Mouse (Mus musculus) right cerebral cortex, postnatal 4 days (tissue): ENCODE results near the gene Ncam1.

ENCODE experiments used
- DNase-seq: peaks from one replicate; pipeline ENCODE4 v3.0.0-alpha.2; 2022

Gene Ncam1

GRCm38 (mm10) chr9:49672646-49673199 lies 126.0 kb downstream of the Ncam1 start:
- no peak for DNase-seq

GRCm38 (mm10) chr9:49667066-49667465 lies 131.7 kb downstream of the Ncam1 start:
- no peak for DNase-seq

DNA sequence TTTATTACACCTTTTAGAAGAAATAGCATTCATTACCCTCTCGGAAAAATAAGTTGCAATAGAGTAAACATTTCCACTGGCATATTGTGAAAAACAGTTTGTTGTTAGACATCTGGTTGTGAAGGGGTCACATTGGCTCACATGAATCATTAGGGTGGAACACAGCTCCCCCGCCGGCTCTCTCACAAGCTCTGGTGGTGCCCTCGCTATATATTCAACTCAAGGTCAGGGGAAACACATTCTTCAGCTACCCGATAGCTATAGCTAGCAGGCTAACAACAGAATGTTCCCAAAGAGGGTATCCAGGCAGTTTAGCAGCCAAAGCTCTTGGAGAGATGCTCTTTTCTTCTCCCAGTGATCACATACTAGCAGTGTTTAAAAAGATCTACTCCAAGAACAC lies 133.4 kb downstream of the Ncam1 start:
- no peak for DNase-seq

- DNase-seq = no peak
These were observed 134.8 kb downstream of the Ncam1 start for GRCm38 (mm10) chr9:49663927-49664320.

DNA sequence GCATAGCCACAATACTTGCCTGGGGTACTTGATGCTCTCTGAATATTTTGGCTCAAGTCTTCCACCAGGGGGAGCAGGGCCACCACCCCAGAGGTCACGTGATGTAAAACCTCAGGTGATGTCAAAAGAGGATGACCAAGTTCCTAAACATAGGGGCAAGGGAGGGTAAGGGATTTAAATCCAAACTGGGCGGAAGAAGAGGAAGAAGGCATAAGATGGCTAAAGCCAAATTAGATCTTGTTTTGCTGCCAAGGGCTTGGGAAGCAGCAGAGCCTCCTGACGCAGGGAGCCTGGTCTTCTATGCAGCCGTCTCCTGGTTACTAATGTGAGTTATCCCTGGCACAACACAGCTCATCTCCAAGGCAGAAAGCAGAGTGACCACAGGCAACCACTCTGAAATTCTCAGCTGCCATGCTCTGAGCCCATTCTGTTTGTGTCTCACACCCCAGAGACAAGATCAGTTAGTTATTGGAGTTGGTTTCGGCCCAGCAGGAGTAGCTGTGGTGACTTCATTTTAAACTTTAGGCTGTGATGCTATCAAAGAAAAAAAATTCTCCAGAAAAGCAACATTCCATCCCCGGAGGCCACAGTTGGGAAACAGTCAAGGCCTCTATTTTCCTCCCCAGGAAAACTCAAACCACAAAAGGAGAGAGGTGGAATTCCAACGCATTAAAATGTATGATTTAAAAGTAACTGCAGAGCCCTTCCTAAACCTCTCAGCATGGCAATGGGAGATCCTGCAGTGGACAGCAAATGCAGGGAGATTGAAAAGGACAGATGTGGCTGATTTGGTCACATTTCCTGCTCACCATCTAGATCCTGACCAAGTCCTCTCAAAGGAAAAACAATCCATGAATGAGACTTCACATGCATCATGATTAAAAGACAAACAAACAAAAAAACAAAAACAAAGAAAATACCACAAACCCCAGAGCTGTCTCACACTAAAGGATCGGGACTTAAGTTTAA lies 135.5 kb downstream of the Ncam1 start:
- no peak for DNase-seq

DNA sequence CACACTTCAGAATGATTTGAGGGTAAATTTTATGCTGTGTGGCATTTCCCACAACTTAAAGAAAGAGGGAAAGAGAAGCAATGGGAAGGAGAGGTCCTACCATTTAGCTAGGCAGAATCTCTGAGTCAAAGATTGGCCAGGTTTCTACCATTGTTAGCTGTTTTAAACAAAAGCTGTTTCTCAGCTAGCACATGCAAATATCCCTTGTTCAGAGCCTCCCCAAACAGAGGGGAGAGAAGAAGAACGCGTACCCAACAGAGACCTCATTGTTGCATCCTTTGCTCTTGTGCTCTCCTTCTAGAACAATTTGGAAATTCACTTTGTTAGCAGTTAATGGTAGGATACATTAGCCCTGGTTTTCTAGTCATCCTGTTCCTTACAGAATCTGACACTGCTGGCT lies 137.2 kb downstream of the Ncam1 start:
- DNase-seq = no peak

- DNase-seq = peak; percentile 32
These were observed 140.3 kb downstream of the Ncam1 start for GRCm38 (mm10) chr9:49658381-49658856.

GRCm38 (mm10) chr9:49654470-49654869 lies 144.3 kb downstream of the Ncam1 start:
- no peak for DNase-seq

DNA sequence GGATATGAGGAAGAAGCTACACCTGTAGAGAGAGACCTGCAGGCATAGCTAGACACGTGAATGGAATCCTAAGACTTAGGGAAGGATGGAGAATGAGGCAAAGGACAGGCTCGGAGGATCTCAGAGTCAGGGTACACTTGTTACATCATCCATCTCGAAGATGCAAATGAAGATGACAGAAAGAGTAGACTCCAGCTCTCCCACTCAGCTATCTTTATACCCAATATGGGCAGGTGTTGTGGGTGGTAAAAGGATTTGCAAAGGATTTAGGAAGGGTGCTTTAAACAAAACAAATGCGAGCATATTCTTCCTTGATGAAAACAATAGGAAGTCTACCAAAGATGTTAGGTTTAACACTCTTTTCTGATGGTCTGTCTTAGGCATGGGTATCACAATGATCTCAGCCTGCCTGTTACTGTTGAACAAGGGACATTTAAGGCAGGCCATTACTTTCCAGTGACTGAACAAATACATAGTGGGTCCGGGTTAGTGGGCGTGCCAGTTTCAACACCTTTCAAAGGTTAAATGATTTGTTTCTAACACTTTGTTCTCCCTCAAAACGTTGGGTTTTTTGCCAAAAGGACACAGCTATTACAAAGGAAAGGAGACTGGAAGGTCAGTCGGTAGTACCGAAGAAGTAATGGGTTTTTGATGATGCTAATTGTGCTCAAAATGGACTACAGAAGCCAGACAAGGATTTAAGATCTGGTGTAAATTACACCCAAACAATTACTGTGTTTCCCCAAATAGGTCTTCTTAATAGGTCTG lies 145.1 kb downstream of the Ncam1 start:
- no peak for DNase-seq

- no peak for DNase-seq
These were observed 154.4 kb downstream of the Ncam1 start for GRCm38 (mm10) chr9:49644296-49644695.

- DNase-seq = no peak
These were observed 158.0 kb downstream of the Ncam1 start for GRCm38 (mm10) chr9:49640764-49641163.

GRCm38 (mm10) chr9:49640142-49640541 lies 158.6 kb downstream of the Ncam1 start:
- DNase-seq = no peak

DNA sequence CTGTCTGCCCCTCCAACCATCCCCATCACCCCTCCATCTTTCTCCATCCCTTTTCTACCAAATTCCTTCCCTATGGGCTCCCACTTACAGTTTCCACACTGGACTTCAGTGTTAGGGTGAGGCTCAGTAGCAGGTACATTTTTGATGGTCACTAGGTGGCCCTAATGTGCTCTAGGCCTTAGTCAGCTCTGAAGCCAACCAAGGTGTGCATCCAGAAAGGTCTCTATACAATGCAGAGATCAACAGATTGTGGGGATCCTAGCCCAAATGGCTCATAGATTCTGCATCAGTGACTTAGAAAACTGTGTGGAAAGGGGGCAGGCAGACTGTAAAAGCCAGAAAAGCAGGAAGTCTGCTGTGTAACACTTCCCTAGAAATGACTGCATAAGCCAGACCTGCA lies 160.8 kb downstream of the Ncam1 start:
- no peak for DNase-seq

DNA sequence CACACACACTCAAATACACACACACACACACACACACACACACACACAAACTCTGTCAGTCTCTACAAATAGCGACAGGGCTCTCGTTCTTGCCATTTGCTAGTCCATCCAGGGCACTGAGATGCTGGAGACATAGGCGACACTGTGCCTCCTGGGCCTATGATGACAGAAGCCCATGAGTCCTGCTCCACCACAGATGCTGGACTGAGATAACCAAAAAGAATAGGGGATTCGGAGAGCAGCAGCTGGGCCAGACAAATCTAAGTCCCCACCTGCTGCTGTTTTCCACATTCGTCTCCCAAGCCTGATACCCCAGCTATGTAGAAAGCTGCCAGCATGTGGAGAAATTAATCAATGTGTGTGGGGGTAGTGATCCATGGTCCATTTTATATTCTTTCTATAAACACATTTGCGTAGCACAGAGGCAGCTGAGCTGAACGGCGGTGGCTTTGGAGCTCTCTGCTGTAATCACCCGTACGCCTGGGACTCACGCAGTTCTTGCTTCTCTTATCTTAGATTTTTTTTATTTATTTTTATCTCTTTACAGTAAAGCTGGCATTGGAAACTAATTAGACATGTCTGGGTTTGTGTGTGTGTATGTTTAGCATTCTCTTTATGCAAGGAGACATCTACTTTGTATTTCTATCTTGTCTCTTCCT lies 162.9 kb downstream of the Ncam1 start:
- DNase-seq = no peak

DNA sequence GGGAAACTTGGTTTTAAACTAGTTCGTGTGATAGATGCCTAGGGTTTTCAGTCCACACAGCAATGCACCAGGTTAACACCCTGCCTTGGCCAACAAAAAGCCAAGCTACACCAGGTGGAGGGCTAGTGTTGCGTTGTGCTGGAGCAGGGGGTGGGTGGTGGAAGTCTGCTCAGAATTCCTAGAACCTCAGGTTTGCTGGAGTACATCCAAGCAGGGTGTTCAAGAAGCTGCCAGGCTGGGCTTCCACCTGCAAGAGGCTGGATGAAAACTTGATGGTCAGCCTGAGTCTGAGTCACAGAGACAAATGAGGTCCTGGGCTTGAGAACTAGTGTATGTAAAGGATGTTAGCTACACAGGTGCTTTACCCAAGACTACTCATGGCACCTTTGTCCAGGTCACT lies 166.1 kb downstream of the Ncam1 start:
- no peak for DNase-seq

DNA sequence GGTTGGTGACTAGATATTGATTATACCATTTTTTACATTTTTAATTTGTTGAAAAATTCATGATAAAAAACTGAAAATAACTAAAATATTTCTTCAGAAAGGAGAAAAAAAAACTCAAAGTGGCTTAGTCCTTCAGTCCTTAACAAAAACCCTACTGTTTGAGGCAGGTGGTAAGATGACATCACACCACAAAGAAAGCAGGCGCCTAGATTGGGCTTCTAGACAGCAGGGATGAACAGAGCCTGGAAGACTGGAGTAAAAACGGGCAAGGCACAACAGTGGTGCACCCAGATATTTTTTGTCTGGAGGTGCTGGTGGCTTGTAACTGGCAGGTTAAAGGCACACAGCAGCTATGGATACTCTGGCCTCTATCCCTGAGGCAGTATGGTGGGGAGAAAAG lies 168.4 kb downstream of the Ncam1 start:
- no peak for DNase-seq

DNA sequence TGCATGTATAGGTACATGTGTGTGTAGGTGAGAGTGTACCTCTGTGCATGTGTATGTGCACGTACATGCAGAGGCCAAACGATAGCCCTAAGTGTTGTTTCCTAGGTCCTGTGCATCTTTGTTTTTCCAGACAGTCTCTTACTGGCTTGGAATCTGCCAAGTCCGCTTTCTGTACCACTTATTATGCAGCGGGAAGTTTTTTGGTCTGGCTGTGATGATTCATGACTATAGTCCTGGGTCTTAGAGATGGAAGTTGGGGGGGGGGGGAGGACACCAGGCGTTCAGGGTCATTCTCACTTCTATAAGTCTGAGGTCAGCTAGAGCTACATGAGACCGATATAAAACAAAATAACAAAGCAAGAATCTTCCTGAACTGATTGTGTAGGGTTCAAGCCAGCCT lies 173.8 kb downstream of the Ncam1 start:
- no peak for DNase-seq

DNA sequence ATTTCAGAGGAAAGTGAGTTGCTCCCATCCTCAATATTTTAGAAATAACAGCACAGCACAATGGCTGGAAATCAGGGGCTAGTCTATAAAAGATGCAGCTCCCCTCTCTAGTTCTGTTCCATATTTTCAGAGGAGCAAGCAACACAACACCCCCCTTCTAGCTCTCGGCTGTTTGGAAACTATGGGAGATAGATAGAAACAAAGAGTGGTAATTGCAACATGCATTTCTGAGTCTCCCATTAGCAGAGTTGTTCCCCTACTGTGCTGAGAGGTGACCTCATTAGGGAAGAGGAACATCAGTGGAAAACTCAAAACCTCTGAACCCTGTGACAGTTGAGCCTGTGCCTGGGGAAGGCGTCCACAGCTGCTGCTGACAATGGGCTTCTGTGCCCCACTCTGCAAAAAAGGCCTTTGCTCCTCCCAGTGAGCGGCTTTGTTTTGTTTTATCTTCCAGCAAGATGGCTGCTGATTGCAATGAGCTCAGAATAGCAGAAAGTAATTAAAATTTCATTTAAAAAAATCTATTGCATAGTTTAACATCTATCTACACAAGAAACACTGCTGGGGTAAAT lies 174.7 kb downstream of the Ncam1 start:
- no peak for DNase-seq

DNA sequence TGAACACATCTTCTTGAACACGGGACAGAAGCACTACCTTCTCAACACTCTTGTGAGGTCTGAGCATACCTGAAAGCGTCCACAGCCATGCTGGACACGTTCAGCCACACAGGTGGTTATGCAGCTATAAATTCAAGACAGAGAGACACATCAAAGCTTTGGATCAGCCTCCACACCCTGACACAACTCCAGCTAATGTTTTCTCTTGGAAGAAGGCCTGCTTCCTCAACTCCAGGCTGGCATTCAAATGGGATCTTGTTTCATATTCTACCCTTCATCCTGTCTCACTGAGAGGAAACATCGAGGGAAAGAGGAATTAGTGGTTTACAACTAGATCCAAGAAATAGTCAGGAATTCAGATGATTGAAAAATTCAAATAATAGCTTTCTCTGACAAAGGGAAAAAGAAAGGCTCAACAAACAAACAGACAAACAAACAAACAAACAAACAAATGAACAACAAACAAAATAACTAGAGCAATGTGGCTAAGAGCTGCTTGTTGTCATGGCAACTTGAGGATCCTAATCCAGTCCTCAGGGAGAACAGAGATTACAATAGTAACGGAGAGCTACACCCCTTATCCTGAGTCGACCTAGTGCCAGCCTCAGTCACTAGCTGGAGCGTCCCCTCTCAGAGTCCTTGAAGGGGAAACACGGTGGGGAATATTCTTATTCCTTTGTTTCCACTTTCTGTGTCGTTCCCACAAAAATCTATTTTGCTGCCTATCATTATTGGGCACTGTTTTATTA lies 175.6 kb downstream of the Ncam1 start:
- DNase-seq = no peak

DNA sequence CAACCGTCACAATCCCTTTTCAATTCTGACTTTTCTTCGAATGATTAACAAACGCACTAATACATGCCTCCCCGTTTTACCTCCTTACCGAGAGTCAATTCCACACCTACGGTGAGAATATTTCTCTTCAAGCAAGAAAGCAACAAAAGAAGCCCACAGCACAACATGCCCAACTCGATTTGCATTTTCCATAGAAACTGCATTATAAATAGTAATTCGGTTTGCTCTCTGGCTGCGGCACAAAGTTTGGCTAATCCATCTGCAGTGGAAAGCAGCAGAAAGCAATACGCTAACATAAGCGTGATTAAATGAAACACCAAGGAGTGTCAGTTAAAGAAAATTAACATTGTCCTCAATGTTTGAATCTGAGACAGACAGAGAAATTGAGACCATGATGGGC lies 177.0 kb downstream of the Ncam1 start:
- peak; percentile 25 for DNase-seq

GRCm38 (mm10) chr9:49618699-49619392 lies 179.9 kb downstream of the Ncam1 start:
- DNase-seq = peak; percentile 38
